Mouse (Mus musculus) thymus, adult 18-20 months (tissue): ENCODE measurements around the gene Gm44511.
"Not testable (repeated sequence)": the region's sequence is repeated elsewhere in the genome, so short reads cannot be mapped to it uniquely, and the experiment has no call there.

ENCODE experiments used
- DNase-seq, 2 experiments: peaks; one replicate each; pipeline ENCODE4 v3.0.0; 2022; ENCODE audit warnings: mixed read lengths in 2 of 2

Gm44511 gene

DNA sequence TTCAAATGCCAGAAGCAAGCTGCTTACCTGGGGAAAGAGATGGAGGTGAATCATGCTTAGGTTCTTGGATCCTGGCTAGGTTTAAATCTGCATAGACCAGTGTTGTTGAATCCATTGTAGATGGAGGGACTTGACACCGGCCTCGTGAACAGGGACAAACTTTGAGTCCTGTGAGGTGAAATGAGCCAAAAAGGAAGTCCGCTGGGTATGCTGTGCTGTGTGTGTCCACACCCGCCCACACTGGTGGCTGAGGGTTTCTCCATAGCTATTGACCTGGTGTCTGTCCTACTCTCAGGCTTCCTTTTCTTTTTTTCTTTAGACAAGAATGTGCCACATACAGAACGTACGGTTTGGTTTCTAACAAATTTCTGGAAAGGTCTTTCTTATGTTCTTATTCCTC lies at the start of gene Gm44511, which contains the start of gene Klrb1b:
Gene Gm44511 (minus strand): TSS at position 184 of the 400 bp plus-strand sequence.
Gene Klrb1b (minus strand): TSS at position 200 of the 400 bp plus-strand sequence.
- DNase-seq: no peak

DNA sequence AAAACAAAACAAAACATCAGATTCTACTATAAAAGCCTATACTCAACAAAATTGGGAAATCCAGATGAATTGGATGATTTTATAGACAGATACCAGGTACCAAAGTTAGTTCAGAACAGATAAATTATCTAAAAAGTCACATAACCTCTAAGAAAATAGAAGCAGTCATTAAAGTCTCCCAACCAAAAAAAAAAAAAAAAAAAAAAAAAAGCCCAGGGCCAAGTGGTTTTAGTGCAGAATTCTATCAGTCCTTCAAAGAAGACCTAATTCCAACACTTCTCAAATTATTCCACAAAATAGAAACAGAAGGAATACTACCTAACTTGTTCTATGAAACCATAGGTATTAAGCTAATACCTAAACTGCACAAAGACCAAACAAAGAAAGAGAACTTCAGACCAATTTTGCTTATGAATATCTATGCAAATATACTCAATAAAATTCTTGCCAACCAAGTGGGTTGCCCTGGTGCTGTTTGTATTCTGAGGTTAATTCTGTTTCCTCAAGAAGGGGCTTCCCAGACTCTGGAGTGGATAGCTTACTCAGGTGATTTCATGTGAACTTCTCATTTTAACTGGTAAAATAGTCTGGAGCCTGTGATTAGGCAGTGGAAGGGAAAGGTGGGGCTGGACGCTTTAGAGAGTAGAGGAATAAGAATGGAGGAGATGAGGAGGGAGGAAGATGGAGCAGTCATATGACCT lies 45.9 kb upstream of the Gm44511 start:
- no peak for DNase-seq

DNA sequence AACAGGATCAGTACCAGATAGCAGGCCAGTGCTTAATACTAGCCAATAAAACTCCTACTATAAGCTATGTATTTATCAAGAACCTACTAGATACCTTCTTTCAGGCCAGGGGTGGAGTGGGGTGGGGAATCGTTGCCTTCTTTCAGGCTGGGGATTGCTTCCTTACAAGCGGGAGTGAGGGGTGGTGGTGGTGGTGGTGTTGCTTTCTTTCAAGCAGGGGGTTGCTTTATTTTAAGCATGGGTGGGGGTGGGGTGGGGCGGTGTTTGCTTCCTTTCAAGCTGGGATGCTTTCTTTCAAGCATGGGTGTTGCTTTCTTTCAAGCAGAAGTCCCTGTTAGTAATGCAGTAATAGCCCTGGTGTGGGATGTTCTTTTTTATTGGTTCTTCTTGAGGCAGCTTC lies 42.7 kb upstream of the Gm44511 start:
- no peak for DNase-seq

DNA sequence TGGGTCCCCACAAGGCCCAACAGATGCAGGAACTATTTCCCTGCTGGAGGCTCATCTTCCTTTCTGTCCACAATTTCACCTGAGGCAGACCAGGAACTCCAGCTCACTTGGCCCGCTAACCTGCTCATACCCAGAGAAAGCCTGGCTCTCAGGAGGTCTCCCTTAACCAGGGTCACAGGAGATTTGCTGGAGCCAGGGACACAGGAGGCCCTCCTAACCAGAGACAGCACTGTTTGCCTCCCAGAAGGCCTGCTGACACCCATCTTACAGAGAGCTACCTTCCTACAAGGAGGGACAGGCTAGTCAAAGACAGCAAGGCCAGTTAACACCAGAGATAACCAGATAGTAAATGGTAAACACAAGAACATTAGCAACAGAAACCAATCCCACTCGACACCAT lies 31.9 kb upstream of the Gm44511 start:
- DNase-seq: no peak

DNA sequence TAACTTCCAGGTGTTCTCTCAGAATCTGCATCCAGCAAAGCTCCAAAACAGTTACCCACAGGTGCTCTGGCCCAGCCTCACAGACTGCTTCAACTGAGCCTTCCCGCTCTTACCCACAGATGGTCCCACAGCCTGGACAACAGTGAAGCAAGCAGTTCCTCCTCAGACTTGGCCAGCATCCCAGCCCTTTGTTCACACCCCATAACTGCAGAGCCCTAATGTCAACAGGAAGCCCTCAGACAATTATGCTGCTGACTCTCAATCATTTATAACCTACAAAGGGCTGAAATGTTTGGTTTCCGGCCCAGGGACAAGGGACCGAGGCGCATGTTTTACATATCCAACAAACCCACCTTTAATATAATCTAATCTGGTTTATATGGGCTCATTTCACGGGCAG lies 30.1 kb upstream of the Gm44511 start:
- peak in 1 of 2 experiments; percentile 28 for DNase-seq

DNA sequence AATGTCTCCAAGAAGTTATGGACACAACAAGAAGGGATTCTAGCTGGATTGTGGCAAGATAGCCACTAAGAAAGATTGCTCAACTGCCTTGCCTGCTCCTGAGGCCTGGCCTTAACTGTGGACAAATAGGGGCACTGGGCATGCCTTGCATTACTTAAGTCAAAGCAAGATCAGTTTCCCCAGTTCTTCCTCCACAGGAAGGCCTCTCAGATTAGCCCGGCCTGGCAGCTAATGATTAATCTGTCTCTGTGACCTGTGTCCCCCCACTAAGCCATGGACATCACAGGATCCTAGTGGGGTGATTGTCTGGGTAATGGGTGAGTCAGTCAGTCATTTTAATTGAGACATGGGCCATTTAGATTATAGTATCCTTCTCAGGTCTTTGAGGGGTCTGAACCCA lies 29.4 kb upstream of the Gm44511 start:
- DNase-seq: no peak

DNA sequence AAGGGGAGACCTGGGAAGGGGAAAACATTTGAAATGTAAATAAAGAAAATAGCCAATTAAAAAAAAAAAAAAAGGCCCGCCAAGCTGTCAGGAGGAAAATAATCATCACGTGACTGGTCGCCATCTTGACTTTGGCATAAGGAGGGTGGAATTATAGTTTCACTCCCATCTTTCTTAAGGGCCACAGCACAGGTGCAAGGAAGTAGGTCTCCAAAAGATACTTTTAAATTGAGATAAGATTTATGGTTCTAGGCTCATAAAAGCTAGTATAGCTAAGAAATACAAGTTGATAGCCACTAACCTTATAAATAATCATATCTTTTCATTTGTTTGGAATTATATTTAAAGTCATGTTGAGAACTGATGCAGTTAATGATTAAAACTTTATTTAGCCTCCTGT lies 28.8 kb upstream of the Gm44511 start:
- no peak for DNase-seq

DNA sequence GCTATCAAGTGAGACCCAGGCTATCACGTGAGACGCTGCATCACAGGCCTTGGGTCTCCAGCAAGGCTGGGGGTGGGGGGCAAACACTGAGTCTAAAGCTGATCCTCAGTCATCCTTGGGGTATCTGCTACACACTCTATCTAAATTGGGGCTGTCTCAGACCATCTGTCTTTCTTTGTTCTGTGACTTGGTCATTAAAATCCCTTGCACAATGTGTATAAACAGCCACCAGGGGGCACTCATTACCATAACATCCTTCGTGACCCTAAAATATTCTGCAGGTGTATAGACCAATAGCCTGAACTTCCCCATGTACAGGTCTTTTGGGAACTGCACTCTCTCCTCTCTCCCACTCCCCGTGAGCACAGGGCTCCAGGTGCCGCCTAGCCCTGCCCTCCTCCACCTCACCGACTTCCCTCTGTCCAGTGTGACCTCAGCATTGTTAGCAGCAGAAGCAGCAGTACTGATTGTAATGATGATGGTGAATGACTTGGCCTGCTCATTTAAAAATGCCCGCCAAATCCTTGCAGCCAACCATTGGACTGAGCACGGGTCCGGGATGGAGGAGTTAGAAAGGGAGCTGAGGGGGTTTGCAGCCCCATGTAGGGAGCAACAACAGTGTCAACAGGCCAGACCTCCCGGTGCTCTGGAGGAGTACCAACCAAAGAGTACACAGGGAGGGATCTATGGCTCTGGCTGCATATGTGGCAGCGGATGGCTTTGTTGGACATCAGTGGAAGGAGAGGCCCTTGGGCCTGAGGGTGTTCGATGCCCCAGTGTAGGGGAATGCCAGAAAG lies 28.1 kb upstream of the Gm44511 start:
- DNase-seq: peak; percentile 32 to 68

DNA sequence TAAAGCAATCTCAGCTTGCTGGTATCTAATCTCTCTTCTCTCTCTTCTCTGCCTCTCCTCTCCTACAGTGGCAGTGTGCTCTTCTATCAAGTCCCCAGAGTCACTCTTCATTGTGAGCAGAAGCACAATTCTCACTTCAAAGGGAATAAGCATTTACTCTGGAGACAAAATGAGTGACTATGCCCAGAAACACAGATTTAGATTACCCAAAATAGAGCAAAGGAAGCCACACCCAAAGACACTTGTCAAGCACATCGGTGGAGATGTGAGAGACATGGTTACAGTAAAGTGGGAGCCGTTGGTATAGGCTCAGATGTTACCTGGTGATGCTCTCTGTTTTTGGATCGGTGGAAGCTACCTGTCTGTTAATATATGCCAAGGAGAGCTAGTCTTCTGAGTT lies 26.7 kb upstream of the Gm44511 start:
- DNase-seq: no peak

DNA sequence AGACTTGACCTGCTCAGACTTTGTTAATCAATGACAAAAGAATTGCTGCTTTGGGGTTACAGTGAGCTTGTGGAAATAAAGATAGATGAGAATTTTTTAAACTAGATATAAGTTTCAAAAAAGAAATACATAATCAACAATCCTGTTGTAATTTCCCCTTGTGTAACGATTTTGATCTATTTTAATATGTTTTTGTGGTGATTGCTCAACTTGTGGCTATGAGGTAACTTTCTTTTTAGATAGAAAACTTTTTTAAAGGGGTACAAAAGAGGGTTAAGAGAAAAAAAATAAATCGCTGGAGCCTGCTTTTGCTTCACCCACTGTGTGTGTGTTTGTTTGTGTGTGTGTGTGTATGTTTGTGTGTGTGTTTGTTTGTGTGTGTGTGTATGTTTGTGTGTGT lies 25.0 kb upstream of the Gm44511 start:
- no peak for DNase-seq

DNA sequence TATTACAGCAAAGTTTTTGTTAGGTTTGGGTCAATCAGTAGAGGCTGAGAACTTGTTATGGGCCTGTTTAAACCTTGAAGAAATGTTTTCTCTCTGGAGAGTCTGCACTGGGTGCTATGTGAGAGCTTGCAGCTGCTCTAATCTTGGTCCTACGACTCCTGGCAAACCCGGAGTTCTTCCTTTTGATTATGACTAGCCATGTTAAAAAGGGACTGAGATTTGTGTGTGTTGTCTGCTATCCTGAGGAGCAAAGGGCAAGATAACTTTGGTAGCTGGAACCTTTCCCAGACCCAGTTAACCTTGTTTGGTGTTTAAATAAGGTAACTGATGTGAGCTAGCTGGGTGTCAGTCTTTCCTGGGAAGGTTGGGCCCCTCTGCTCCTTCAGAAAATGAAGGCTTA lies 24.6 kb upstream of the Gm44511 start:
- no peak for DNase-seq

DNA sequence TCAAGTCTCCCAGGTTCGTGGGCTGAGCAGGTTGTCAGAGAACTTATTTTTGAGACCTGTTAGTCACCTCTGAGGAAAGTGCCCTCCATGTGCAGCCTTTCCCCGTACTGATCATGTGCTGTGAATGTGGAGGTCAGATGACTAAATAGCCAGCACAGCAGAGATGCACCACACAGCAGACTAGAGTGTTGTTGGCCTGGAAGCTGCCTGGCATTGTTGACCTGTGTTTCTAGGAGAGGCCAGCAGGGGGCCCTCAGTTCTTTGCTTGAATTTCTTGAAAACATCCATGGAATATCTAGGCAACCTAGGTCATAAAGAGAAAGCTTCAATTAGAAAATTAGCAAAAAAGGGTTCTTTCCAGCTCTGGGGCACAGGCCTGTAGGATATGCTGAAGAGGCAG lies 23.8 kb upstream of the Gm44511 start:
- DNase-seq: no peak

DNA sequence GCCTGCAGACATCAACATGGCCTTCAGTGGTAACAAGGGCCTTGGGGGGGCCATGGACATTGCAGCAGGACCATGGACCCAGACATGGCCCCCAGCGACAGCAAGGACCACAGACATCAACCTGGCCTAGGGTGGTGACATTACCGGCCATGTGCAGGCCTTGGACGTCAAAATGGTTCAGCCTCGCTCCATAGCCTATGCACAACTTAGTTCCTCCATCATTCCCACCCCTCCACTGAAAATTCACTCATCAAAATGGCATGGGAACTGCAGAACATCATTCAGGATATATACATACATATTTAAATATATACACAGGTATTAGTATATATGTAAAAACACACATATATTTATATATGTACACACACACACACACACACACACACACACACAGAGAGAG lies 21.3 kb upstream of the Gm44511 start:
- no peak for DNase-seq

DNA sequence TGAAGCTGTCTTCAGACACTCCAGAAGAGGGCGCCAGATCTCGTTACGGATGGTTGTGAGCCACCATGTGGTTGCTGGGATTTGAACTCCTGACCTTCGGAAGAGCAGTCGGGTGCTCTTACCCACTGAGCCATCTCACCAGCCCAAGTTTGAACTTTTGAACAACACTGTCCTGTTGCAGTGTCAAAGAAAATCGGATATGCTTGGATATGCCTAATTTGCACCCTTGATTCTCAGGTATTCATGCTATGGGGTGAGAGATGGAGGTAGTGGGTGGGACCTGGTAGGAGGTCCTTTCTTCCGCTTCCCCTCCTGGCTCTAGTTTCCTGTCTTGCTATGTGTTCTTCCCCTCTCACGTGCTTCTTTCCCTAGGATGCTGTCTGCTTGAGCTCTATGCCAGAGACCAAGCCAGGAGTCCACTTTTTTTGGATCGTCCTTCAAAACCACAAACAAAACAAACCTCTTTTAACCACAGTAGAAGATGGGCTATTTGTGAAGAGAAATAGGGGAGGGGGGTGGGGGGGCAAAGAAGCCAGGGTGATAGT lies 20.0 kb upstream of the Gm44511 start:
- DNase-seq: no peak

DNA sequence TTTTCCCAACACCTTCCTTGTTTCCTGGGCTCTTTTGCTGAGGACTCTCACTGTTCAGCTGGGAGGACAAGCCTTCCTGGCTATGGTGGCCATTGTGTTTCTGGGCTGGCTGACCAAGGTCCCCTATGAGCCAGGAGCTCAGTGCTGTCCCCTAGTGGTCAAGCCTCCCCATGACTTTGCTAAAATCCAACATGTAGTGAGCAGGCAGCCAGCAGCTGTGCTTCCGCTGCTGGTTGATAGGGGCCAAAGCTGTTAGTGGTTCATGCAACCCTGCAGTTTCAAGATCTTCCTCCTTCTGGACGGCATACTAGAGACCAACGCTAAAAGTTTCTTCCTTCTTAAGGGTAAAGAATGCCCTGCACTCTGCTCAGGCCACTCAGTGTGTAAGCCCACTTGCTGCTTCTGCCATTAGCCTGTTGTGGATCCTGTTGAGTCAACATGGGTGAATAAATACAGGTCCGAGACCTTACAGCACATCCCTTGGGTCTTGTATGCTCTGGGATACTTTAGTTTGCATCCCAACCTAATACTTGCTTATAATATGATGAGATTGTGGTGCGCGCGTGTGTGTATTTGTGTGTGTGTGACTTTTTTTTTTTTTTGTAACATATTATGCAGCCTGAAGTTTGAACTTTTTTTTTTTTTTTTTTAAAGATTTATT lies 19.3 kb upstream of the Gm44511 start:
- DNase-seq: peak; percentile 70 to 79

DNA sequence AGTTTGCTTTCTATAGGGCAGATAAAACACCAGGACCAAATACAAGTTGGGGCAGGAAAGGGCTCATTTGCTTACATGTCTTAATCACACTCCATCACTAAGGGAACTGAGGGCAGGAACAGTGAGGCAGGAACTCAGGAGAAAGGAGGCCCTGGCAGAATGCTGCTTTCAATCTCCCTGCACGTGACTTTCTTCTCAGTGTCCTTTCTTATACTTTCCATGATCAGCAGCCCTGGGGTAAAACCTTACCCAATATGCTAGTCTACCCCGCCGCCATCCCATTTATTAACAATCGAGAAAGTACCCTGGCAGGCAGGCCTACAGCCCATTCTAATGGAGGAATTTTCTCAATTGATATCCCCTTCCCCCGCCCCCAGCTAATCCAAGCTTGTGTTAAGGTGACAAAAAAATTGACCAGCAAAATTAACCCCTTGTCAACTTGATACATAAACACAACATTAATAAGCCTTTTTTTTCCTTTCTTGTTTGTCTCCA lies 18.5 kb upstream of the Gm44511 start:
- no peak for DNase-seq

DNA sequence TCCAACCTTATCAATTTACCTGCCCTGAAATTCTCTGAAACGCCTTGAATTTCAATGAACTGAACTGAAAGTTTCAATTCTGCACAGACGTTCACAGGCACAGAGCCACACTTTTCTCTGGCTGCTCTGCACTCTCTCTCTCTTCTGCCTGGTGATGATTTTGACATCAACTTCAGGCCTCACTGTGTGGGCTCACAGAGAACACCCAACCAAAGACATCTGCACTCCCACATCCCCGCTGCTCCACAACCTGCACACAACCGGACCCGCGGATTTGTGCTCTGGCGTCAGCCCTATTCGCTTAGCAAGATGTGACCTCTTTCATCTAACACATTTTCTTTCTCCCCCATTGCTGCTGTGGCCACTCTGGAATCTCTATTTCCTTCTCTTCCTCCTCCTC lies 18.0 kb upstream of the Gm44511 start:
- DNase-seq: no peak

DNA sequence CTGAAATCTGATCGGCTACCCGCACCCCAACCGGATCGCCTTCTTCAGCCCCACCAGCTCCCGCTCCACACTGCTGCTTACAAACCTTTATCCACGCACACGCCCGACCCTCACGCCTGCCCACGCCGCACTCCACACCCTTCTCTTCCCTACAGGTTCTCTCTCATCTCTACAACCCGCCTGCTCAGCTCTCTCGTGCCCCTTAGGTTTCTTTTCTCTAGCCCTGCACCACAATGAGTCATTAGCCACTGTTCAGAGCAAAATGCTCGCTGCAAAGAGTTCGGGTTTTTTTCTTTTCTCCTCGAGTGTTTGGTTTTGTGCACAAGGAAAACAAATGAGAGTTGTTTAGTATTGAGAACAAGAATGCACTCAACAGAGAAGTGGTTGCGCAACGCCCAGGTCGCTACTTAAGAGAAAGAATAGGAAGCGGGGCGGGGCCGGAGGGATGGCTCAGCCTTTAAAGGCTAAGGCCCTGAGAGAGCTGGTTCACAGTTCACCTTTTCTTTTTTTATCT lies 17.4 kb upstream of the Gm44511 start:
- peak in 1 of 2 experiments; percentile 29 for DNase-seq

DNA sequence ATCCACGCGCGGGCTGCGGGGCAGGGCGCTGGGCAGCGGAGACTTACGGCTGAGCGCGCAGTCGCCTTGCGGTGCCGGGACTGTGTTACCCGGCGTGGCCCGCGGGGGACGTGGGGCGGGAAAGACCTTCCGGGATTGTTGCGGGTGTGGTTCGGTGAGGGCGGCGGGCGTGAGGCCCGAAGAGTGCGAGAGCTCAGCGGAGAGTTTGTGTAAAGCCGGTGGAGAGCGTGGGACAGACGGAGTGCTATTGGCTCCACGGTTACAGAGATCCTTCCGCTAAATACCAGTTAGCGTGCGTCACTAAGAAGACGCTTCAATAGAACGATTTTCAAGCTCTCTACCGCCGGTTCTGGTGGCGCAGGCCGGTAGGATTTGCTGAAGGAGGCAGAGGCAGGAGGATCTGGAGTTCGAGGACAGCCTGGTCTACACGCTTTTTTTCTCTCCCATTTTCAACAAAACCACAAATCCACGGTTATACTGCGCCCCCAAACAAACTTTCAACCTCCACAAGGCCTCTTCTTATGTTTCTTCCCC lies 16.9 kb upstream of the Gm44511 start:
- DNase-seq: peak; percentile 77 to 83

DNA sequence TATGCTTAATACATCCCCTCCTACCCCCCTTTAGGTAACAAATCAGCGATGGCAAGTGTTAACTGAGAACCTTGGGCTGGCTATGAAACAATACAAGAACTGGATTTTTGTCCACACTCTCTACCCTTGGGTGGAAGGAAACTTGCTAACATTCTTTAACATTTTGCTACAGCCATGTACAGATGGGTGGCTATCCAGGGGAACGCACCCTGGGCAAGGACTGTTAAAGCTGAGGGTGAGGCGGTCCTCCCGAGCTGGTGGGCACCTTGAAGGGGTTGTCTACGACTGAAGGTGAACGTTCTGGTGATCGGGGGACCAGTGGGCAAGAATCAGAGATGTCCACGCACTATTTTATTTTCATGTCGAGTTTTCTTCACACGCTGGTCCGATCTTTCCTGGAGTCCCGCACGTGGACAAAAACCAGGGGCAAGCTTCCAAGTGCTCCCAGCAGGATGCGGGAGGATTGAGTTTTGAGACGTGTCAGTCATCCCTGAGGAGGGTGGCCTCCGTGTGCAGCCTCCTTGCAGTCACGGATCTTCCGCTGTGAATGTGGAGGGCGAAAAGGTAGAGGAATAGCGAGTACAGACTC lies 16.3 kb upstream of the Gm44511 start:
- DNase-seq: no peak

DNA sequence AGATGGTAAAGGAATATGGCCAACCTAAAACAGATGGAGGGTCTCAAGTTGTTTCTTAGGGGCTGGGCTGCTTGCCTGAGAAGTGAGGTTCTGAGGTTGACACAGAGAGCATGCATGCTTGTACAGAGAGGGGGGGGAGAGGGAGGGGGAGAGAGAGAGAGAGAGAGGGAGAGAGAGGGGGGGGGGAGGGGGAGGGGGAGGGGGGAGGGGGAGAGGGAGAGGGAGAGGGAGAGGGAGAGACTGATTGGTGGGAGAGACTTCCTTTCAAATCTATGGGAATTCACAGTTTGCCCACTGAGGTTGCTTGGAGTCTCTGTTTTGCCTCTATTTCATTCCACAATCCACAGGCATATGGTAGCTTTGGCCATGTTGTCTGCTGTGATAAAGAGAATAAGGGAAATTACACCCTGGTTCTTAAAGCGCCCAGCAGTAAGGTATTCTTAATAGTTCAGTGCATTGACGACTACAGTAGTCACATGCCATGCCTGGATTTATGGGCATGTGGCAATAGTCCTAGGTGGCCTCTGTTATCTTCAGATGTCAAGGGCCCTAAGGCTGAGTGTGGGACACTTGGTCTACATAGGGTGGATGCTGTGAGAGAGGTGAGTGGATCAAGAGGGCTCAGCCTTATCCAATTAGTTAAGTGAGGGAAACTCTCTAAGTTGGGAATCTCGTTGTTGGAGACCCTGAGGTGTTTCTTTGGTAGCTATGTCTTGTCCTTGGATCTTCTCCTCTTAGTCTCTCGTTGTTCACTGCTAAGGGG lies 15.4 kb upstream of the Gm44511 start:
- DNase-seq: no peak

DNA sequence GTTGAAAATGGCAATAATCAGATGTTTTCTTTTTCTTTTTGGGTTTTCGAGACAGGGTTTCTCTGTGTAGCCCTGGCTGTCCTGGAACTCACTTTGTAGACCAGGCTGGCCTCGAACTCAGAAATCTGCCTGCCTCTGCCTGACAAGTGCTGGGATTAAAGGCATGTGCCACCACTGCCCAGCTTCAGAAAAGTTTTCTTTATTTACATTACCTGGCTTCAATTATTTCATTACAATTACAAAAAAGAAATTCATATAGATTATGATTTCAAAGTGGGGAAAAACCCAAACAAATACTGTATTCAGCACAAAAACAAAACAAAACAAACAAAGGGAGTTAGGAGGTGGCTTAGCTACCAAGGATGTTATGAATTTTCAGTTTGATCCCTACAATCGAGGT lies 14.6 kb upstream of the Gm44511 start:
- not testable (repeated sequence) for DNase-seq
